Mouse (Mus musculus) embryonic facial prominence, embryonic 15.5 days (tissue): ENCODE measurements around the gene Aff1. TPM values are rescaled to one million over a fixed set of nuclear protein-coding genes. Genes with fewer than 3 reads are reported as not detected.

Experiments
- ATAC-seq: fragments of 200-750 bp; cut with Nextera tagmentation; 2 replicates; pipeline ENCODE4 v1.8.0; 2017; ENCODE audit warnings: low read depth, moderate TSS enrichment; ENCODE audit not compliant: insufficient number of reproducible peaks, low FRiP score, low TSS enrichment
- H3K27ac ChIP-seq: fragments of 300-500 bp; sonication (generic); replicated peaks from 2 replicates; pipeline ENCODE4 v1.5.1; 2015; ENCODE audit warnings: mild to moderate bottlenecking, inconsistent platforms
- H3K27me3 ChIP-seq: fragments of 300-500 bp; sonication (generic); 2 replicates; pipeline ENCODE4 v1.6.1; 2015; ENCODE audit warnings: inconsistent platforms
- H3K36me3 ChIP-seq: fragments of 300-500 bp; sonication (generic); 2 replicates; pipeline ENCODE4 v1.6.1; 2015; ENCODE audit warnings: mild to moderate bottlenecking, inconsistent platforms
- H3K4me1 ChIP-seq: fragments of 300-500 bp; sonication (generic); 2 replicates; pipeline ENCODE4 v1.6.1; 2015; ENCODE audit warnings: inconsistent platforms
- H3K4me2 ChIP-seq: fragments of 300-500 bp; sonication (generic); replicated peaks from 2 replicates; pipeline ENCODE4 v1.6.1; 2015; ENCODE audit warnings: mild to moderate bottlenecking, inconsistent platforms
- H3K4me3 ChIP-seq: fragments of 300-500 bp; sonication (generic); replicated peaks from 2 replicates; pipeline ENCODE4 v1.5.1; 2015; ENCODE audit warnings: mild to moderate bottlenecking, inconsistent platforms
- H3K9ac ChIP-seq: fragments of 300-500 bp; sonication (generic); 2 replicates; pipeline ENCODE4 v1.6.1; 2015; ENCODE audit warnings: inconsistent platforms
- H3K9me3 ChIP-seq: fragments of 300-500 bp; sonication (generic); replicated peaks from 2 replicates; pipeline ENCODE4 v1.6.1; 2016; ENCODE audit warnings: inconsistent platforms
- WGBS: fragments of 180-500 bp; shearing (Covaris S2); methylation state at CpG from one replicate; pipeline ENCODE4 v1.1.7; 2015; 5-methylcytosine and 5-hydroxymethylcytosine counted together
- polyA plus RNA-seq: library from polyadenylated mRNA; unstranded; fragments of >200 nt; fragmentation: Nextera tagmentation; extraction: Ambion mirVana; gene quantifications from 2 replicates; pipeline ENCODE4 v1.2.1, GENCODE M21; 2015

Gene Aff1
- polyA plus RNA-seq, 1 experiment from 2014 or later = 7.1 TPM

DNA sequence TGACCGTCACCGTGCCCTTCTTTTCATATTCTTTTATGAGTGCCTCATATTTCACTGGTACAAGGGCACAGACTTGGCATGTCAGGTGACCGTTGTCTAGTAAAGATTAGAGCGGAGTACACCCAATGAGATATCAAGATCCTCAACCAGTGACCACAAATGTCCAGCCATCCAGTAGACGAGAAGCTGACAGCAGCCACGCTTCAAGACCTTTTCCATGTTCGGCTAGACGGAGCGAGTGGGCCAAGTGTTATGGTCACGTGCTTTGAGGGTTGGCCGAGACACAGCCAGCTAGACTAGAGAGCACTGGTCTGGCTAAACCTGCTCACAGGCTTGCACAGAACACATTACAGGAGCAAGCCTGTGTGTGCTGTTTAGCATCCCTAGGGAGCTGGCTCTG lies 168.4 kb downstream of the Aff1 start:
- ATAC-seq = no peak
- no peaks in the 10 kb centered on the region for H3K9me3 ChIP-seq

DNA sequence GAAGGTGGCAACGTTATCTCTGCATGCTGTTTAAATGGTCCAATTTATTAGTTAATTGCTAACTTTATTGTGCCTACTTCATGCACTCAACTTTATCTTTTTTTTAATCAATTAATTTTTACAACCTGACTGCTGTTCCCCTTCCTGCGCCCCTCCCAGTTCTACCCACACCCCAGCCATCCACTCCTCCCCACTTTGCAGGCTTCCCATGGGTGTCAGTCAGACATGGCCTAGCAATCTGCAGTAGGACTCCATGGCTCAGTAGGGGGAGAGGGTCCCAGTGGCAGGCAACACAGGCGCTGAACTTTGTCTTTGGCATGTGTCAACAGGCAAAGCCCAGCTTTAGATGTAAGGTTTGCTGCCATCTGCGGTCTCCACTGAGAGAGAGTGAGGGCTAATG lies 171.6 kb downstream of the Aff1 start:
- H3K4me1 ChIP-seq = no peaks in the 10 kb centered on the region
- H3K27me3 ChIP-seq = no peaks in the 10 kb centered on the region
- no peak overlapping the region for H3K27ac ChIP-seq
- WGBS = 90% methylated on average over 4 of the region's 4 CpGs
- no peak overlapping the region for H3K4me2 ChIP-seq
- ATAC-seq = no peak
- peaks cover 14% of the 10 kb centered on the region; the same call in 1 of the 2 replicates for H3K36me3 ChIP-seq
- no peak overlapping the region for H3K9ac ChIP-seq
- no peaks in the 10 kb centered on the region for H3K9me3 ChIP-seq
- no peak overlapping the region for H3K4me3 ChIP-seq

More for the DNA sequence above, 168.4 kb downstream of the Aff1 start:
- Histone ChIP-seq H3K4me3 (no peak overlapping the region), H3K4me1 (peaks cover 3% of the 10 kb centered on the region; the same call in 1 of the 2 replicates), H3K4me2 (no peak overlapping the region), H3K27me3 (no peaks in the 10 kb centered on the region), H3K36me3 (peaks cover 4% of the 10 kb centered on the region; the same call in 1 of the 2 replicates), H3K9ac (no peak overlapping the region), H3K27ac (no peak overlapping the region)
- 90% methylated on average over 11 of the region's 11 CpGs for WGBS

DNA sequence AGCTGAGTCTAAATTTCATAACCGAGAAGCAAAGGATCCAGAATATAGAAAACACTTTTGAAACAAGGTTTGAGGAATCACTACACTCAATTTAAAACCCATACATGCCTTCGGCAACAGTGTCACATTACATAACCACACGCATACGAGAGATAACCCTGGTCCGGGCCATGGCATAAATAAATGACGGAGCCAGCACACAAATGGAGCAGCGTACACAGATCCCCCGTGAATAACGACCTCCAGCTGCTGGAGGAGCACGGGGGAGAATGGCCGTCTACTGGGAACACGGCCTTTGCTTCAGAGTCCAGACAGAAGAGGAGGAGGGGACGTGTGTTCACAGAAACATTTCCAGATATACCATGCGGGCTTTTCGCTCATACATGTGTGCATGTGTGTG lies 197.6 kb downstream of the Aff1 start:
- H3K36me3 ChIP-seq = no peaks in the 10 kb centered on the region
- H3K4me3 ChIP-seq = no peak overlapping the region
- no peaks in the 10 kb centered on the region for H3K27me3 ChIP-seq
- no peak overlapping the region for H3K27ac ChIP-seq
- 39% methylated on average over 15 of the region's 15 CpGs for WGBS
- no peak for ATAC-seq
- H3K4me1 ChIP-seq = peaks cover 12% of the 10 kb centered on the region; the same call in 1 of the 2 replicates
- no peaks in the 10 kb centered on the region for H3K9me3 ChIP-seq
- no peak overlapping the region for H3K9ac ChIP-seq
- no peak overlapping the region for H3K4me2 ChIP-seq

DNA sequence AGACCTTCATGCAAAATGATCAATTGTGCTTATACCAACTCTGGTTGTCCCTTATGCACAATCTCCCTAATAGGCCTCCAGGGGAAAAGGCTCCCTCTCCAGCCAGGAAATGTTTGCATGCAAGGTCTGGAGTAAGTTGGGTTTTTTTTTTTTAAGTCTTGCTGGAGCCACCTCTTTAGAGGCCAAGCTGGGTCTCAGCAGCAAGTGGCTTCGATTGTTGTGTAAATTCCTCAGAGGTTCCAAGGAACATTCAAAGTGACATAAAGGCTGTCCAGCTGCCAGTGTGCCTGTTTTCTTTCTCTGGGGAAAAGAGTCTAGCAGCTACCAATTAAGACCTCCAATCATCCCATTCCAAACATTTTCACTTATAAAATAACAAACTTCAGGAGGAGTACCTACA lies 206.1 kb downstream of the Aff1 start:
- H3K4me3 ChIP-seq = no peak overlapping the region
- no peaks in the 10 kb centered on the region for H3K27me3 ChIP-seq
- no peak overlapping the region for H3K27ac ChIP-seq
- no peaks in the 10 kb centered on the region for H3K36me3 ChIP-seq
- ATAC-seq = no peak
- H3K9me3 ChIP-seq = no peaks in the 10 kb centered on the region
- 15% methylated on average over 1 of the region's 1 CpGs for WGBS
- H3K4me1 ChIP-seq = no peaks in the 10 kb centered on the region
- no peak overlapping the region for H3K9ac ChIP-seq
- no peak overlapping the region for H3K4me2 ChIP-seq

Other genes with a start within 250 kb of the Aff1 start
- gene Slc10a6, start 63.0 kb upstream of the Aff1 start, polyA plus RNA-seq = 7.8 TPM in 2 replicates
- gene 1700016H13Rik, start 36.4 kb upstream of the Aff1 start, polyA plus RNA-seq = 0.12 and 0.15 TPM in 2 replicates
- gene Klhl8, start 218.9 kb downstream of the Aff1 start, polyA plus RNA-seq = 17.2 and 18.2 TPM in 2 replicates